Mouse (Mus musculus) heart, postnatal 0 days (tissue): Measurements from ENCODE around the gene Tmem132c. TPM values are rescaled to one million over a fixed set of nuclear protein-coding genes. Genes with fewer than 3 reads are reported as not detected.

Experiments
- ATAC-seq: fragments of 200-750 bp; cut with Nextera tagmentation; 2 replicates; pipeline ENCODE4 v1.8.0; 2017; ENCODE audit warnings: low read depth, moderate number of reproducible peaks, moderate library complexity; ENCODE audit not compliant: insufficient read depth
- DNase-seq: peaks from one replicate; pipeline ENCODE4 v3.0.0-alpha.2; 2016; ENCODE audit warnings: low spot score
- H3K27ac ChIP-seq: fragments of 300-500 bp; sonication (generic); 2 replicates; pipeline ENCODE4 v1.5.1; 2014; ENCODE audit warnings: low read depth, mild to moderate bottlenecking
- H3K27me3 ChIP-seq: fragments of 300-500 bp; sonication (generic); 2 replicates; pipeline ENCODE4 v1.6.1; 2014; ENCODE audit warnings: low read length, mixed read lengths; ENCODE audit not compliant: control insufficient read depth, insufficient read depth
- H3K36me3 ChIP-seq: fragments of 300-500 bp; sonication (generic); replicated peaks from 2 replicates; pipeline ENCODE4 v1.6.1; 2014; ENCODE audit warnings: low read length, mixed read lengths; ENCODE audit not compliant: control insufficient read depth, insufficient read depth
- H3K4me1 ChIP-seq: fragments of 300-500 bp; sonication (generic); 2 replicates; pipeline ENCODE4 v1.6.1; 2014; ENCODE audit warnings: antibody characterized with exemption; ENCODE audit not compliant: control insufficient read depth, insufficient read depth
- H3K4me2 ChIP-seq: fragments of 300-500 bp; sonication (generic); 2 replicates; pipeline ENCODE4 v1.6.1; 2014; ENCODE audit warnings: low read depth, mild to moderate bottlenecking, low read length, moderate library complexity
- H3K4me3 ChIP-seq: fragments of 300-500 bp; sonication (generic); 2 replicates; pipeline ENCODE4 v1.5.1; 2014; ENCODE audit warnings: low read depth, low read length
- H3K9ac ChIP-seq: fragments of 300-500 bp; sonication (generic); replicated peaks from 2 replicates; pipeline ENCODE4 v1.6.1; 2014; ENCODE audit warnings: low read depth, low read length, mixed read lengths
- H3K9me3 ChIP-seq: fragments of 300-500 bp; sonication (generic); replicated peaks from 2 replicates; pipeline ENCODE4 v1.6.1; 2016; ENCODE audit warnings: low read length; ENCODE audit not compliant: control insufficient read depth
- CTCF ChIP-seq: IDR thresholded peaks from 2 replicates; pipeline ENCODE4 v1.5.1; 2016; ENCODE audit warnings: antibody characterized with exemption, control low read depth, low read depth
- EP300 ChIP-seq: IDR thresholded peaks from 2 replicates; pipeline ENCODE4 v1.6.1; 2016; ENCODE audit warnings: antibody characterized with exemption, low read depth
- WGBS: fragments of 180-500 bp; shearing (Covaris S2); extraction: QIAGEN DNeasy Blood & Tissue Kit; methylation state at CpG from one replicate; pipeline ENCODE4 v1.1.7; 2014; 5-methylcytosine and 5-hydroxymethylcytosine counted together
- polyA plus RNA-seq: library from polyadenylated mRNA; unstranded; fragments of >200 nt; fragmentation: Nextera tagmentation; extraction: Ambion mirVana; gene quantifications from 2 replicates; pipeline ENCODE4 v1.2.1, GENCODE M21; 2015
- total RNA-seq: library from RNA; depleted of rRNA; stranded (reverse); fragments of >200 nt; gene quantifications from 2 replicates; pipeline ENCODE4 v1.2.3, GENCODE M21; 2014; ENCODE audit warnings: low replicate concordance

Gene Tmem132c
- total and polyA plus RNA-seq, 2 experiments from 2014 or later = 0.16 to 1.0 TPM

- TF ChIP-seq CTCF (no peak), EP300 (no peak)
- Histone ChIP-seq H3K4me3 (no peak overlapping the region), H3K27ac (peak overlapping the region; percentile 58), H3K9ac (no peak overlapping the region), H3K36me3 (peaks cover 17% of the 10 kb centered on the region), H3K4me2 (0 out of 2 replicates have a peak overlapping the region, but pooled peaks have one; percentile 14), H3K9me3 (no peaks in the 10 kb centered on the region), H3K27me3 (no peaks in the 10 kb centered on the region), H3K4me1 (peaks cover 48% of the 10 kb centered on the region)
- WGBS = 36% methylated on average over 6 of the region's 6 CpGs
- peak; percentile 46 for DNase-seq
- peak; percentile 76 for ATAC-seq
These were observed 369.3 kb downstream of the Tmem132c start for GRCm38 (mm10) chr5:127610787-127611509.

- no peaks in the 10 kb centered on the region for H3K9me3 ChIP-seq
- H3K4me1 ChIP-seq = peaks cover 55% of the 10 kb centered on the region
- WGBS = 54% methylated on average over 1 of the region's 1 CpGs
- ATAC-seq (no peak), DNase-seq (no peak)
- no peak overlapping the region for H3K9ac ChIP-seq
- TF ChIP-seq CTCF (no peak), EP300 (no peak)
- peak overlapping the region; percentile 14 for H3K4me2 ChIP-seq
- peak overlapping the region; percentile 58 for H3K27ac ChIP-seq
- no peak overlapping the region for H3K4me3 ChIP-seq
- no peaks in the 10 kb centered on the region for H3K27me3 ChIP-seq
- peaks cover 17% of the 10 kb centered on the region for H3K36me3 ChIP-seq
These were observed 370.3 kb downstream of the Tmem132c start for GRCm38 (mm10) chr5:127611881-127612280.

- 97% methylated on average over 6 of the region's 6 CpGs for WGBS
These were observed 370.8 kb downstream of the Tmem132c start for GRCm38 (mm10) chr5:127612397-127612796.

More at GRCm38 (mm10) chr5:127612397-127612796, 370.8 kb downstream of the Tmem132c start:
- no peak overlapping the region for H3K9ac ChIP-seq
- no peak overlapping the region for H3K4me3 ChIP-seq
- no peaks in the 10 kb centered on the region for H3K27me3 ChIP-seq
- peaks cover 13% of the 10 kb centered on the region for H3K36me3 ChIP-seq
- H3K4me2 ChIP-seq = no peak overlapping the region
- H3K4me1 ChIP-seq = peaks cover 55% of the 10 kb centered on the region
- TF ChIP-seq EP300 (no peak), CTCF (no peak)
- H3K9me3 ChIP-seq = no peaks in the 10 kb centered on the region
- H3K27ac ChIP-seq = no peak overlapping the region
- DNase-seq (no peak), ATAC-seq (no peak)
